Mouse (Mus musculus) CH12.LX (cell line): ENCODE results near the gene Mrpl39. TPM values are rescaled to one million over a fixed set of nuclear protein-coding genes. Genes with fewer than 3 reads are reported as not detected.

Experiments
- DNase-seq: peaks from one replicate; pipeline ENCODE4 v3.0.0-alpha.2; 2013; ENCODE audit errors: extremely low read depth
- H3K27ac ChIP-seq: 2 replicates; pipeline ENCODE4 v1.5.1; 2012; ENCODE audit warnings: low read depth, mild to moderate bottlenecking, control low read depth, moderate library complexity; ENCODE audit not compliant: insufficient read depth
- H3K27me3 ChIP-seq: replicated peaks from 2 replicates; pipeline ENCODE3; 2012; ENCODE audit warnings: inconsistent platforms
- H3K36me3 ChIP-seq, 2 experiments: replicated peaks in 1 of 2; 2 replicates each; pipeline versions ENCODE3 to v1.6.1; 2012; ENCODE audit warnings: inconsistent platforms in 1 of 2, low read length in 1 of 2, mild to moderate bottlenecking in 1 of 2, mixed read lengths in 1 of 2, moderate library complexity in 1 of 2; ENCODE audit not compliant: control insufficient read depth in 1 of 2, insufficient read depth in 1 of 2
- H3K4me1 ChIP-seq, 2 experiments: 2 replicates each; pipeline ENCODE4 v1.6.1; 2012; ENCODE audit warnings: inconsistent platforms in 1 of 2, moderate library complexity in 1 of 2; ENCODE audit not compliant: insufficient read depth in 2 of 2, control insufficient read depth in 1 of 2
- H3K4me2 ChIP-seq: 2 replicates; pipeline ENCODE4 v1.6.1; 2012; ENCODE audit warnings: low read depth, mild to moderate bottlenecking, control low read depth; ENCODE audit not compliant: poor library complexity, insufficient read depth, severe bottlenecking
- H3K4me3 ChIP-seq, 3 experiments: fragments of 150-350 bp in 1 of 3; sonication (generic) in 1 of 3; replicated peaks in 1 of 3; 2 replicates each; pipeline versions ENCODE3 to v1.5.1; 2011 to 2012; ENCODE audit warnings: low read depth in 2 of 3, low read length in 2 of 3, mild to moderate bottlenecking in 2 of 3, moderate library complexity in 2 of 3, control low read depth in 1 of 3, improper control_type of control experiment in 1 of 3, inconsistent platforms in 1 of 3, mixed read lengths in 1 of 3; ENCODE audit not compliant: poor library complexity in 1 of 3
- H3K79me2 ChIP-seq: replicated peaks from 2 replicates; pipeline ENCODE4 v1.6.1; 2012; ENCODE audit warnings: mild to moderate bottlenecking, moderate library complexity; ENCODE audit not compliant: control insufficient read depth, poor library complexity, insufficient read depth, severe bottlenecking; ENCODE audit errors: extremely low read depth
- H3K9ac ChIP-seq: 2 replicates; pipeline ENCODE4 v1.6.1; 2012; ENCODE audit warnings: low read depth, mild to moderate bottlenecking, control low read depth, moderate library complexity; ENCODE audit not compliant: insufficient read depth
- H3K9me3 ChIP-seq: replicated peaks from 2 replicates; pipeline ENCODE3; 2012; ENCODE audit warnings: low read length, inconsistent platforms, mixed read lengths
- BHLHE40 ChIP-seq: IDR thresholded peaks from 2 replicates; pipeline ENCODE4 v1.6.1; 2011; ENCODE audit warnings: mild to moderate bottlenecking, low read depth, low read length, improper control_type of control experiment
- CHD1 ChIP-seq: IDR thresholded peaks from 2 replicates; pipeline ENCODE4 v1.6.1; 2012; ENCODE audit warnings: low read depth, low read length, improper control_type of control experiment, inconsistent platforms
- CTCF ChIP-seq, 2 experiments: IDR thresholded peaks in 1 of 2; conservative IDR thresholded peaks in 1 of 2; 2 replicates each; pipeline ENCODE4 v1.5.1; 2011 to 2012; ENCODE audit warnings: low read depth in 2 of 2, low read length in 2 of 2, improper control_type of control experiment in 1 of 2, inconsistent platforms in 1 of 2, mild to moderate bottlenecking in 1 of 2, moderate library complexity in 1 of 2
- E2F4 ChIP-seq: IDR thresholded peaks from 2 replicates; pipeline ENCODE4 v1.6.1; 2011; ENCODE audit warnings: low read depth, low read length, improper control_type of control experiment; ENCODE audit not compliant: insufficient replicate concordance
- ELF1 ChIP-seq: IDR thresholded peaks from 2 replicates; pipeline ENCODE4 v1.6.1; 2014; ENCODE audit warnings: low read depth, mild to moderate bottlenecking, inconsistent platforms, low read length, improper control_type of control experiment
- EP300 ChIP-seq: IDR thresholded peaks from 2 replicates; pipeline ENCODE4 v1.6.1; 2011; ENCODE audit warnings: low read length, improper control_type of control experiment
- ETS1 ChIP-seq: conservative IDR thresholded peaks from 2 replicates; pipeline ENCODE4 v1.6.1; 2012; ENCODE audit warnings: low read depth, mild to moderate bottlenecking, inconsistent platforms, low read length, improper control_type of control experiment, moderate library complexity
- HCFC1 ChIP-seq: IDR thresholded peaks from 2 replicates; pipeline ENCODE4 v1.6.1; 2012; ENCODE audit warnings: low read depth, mild to moderate bottlenecking, inconsistent platforms, low read length, improper control_type of control experiment
- JUND ChIP-seq: conservative IDR thresholded peaks from 2 replicates; pipeline ENCODE4 v1.6.1; 2011; ENCODE audit warnings: low read depth, low read length, improper control_type of control experiment
- KAT2A ChIP-seq: IDR thresholded peaks from 2 replicates; pipeline ENCODE4 v1.6.1; 2012; ENCODE audit warnings: low read length, improper control_type of control experiment, inconsistent platforms; ENCODE audit not compliant: insufficient replicate concordance
- MAFK ChIP-seq: IDR thresholded peaks from 2 replicates; pipeline ENCODE4 v1.6.1; 2011; ENCODE audit warnings: low read length, improper control_type of control experiment; ENCODE audit not compliant: insufficient replicate concordance
- MAZ ChIP-seq: IDR thresholded peaks from 2 replicates; pipeline ENCODE4 v1.6.1; 2012; ENCODE audit warnings: low read depth, mild to moderate bottlenecking, inconsistent platforms, low read length, improper control_type of control experiment, moderate library complexity
- MEF2A ChIP-seq: IDR thresholded peaks from 2 replicates; pipeline ENCODE4 v1.6.1; 2014; ENCODE audit warnings: low read depth, mild to moderate bottlenecking, inconsistent platforms, low read length, improper control_type of control experiment, borderline replicate concordance
- MXI1 ChIP-seq: IDR thresholded peaks from 2 replicates; pipeline ENCODE4 v1.6.1; 2011; ENCODE audit warnings: mild to moderate bottlenecking, low read depth, low read length, improper control_type of control experiment
- MYC ChIP-seq: IDR thresholded peaks from 2 replicates; pipeline ENCODE4 v1.6.1; 2011; ENCODE audit warnings: low read depth, mild to moderate bottlenecking, improper control_type of control experiment, low read length
- NELFE ChIP-seq: IDR thresholded peaks from 2 replicates; pipeline ENCODE4 v1.6.1; 2011; ENCODE audit warnings: low read depth, low read length, improper control_type of control experiment
- POLR2A ChIP-seq: IDR thresholded peaks from 2 replicates; pipeline ENCODE4 v1.6.1; 2011; ENCODE audit warnings: low read depth, mild to moderate bottlenecking, improper control_type of control experiment, low read length
- RAD21 ChIP-seq: IDR thresholded peaks from 2 replicates; pipeline ENCODE4 v1.6.1; 2011; ENCODE audit warnings: low read depth, mild to moderate bottlenecking, low read length, improper control_type of control experiment, moderate library complexity
- RCOR1 ChIP-seq: conservative IDR thresholded peaks from 2 replicates; pipeline ENCODE4 v1.6.1; 2012; ENCODE audit warnings: low read depth, mild to moderate bottlenecking, inconsistent platforms, low read length, improper control_type of control experiment
- SIN3A ChIP-seq: IDR thresholded peaks from 2 replicates; pipeline ENCODE4 v1.6.1; 2012; ENCODE audit warnings: low read length, improper control_type of control experiment, inconsistent platforms
- SMC3 ChIP-seq: IDR thresholded peaks from 2 replicates; pipeline ENCODE4 v1.6.1; 2011; ENCODE audit warnings: low read depth, low read length, improper control_type of control experiment
- TCF12 ChIP-seq: IDR thresholded peaks from 2 replicates; pipeline ENCODE4 v1.6.1; 2014; ENCODE audit warnings: low read depth, mild to moderate bottlenecking, inconsistent platforms, low read length, improper control_type of control experiment
- UBTF ChIP-seq: IDR thresholded peaks from 2 replicates; pipeline ENCODE4 v1.6.1; 2012; ENCODE audit warnings: low read depth, mild to moderate bottlenecking, inconsistent platforms, low read length, improper control_type of control experiment, moderate library complexity
- ZKSCAN1 ChIP-seq: IDR thresholded peaks from 2 replicates; pipeline ENCODE4 v1.6.1; 2012; ENCODE audit warnings: low read depth, inconsistent platforms, low read length, improper control_type of control experiment, borderline replicate concordance
- ZNF384 ChIP-seq: IDR thresholded peaks from 2 replicates; pipeline ENCODE4 v1.6.1; 2012; ENCODE audit warnings: low read depth, low read length, improper control_type of control experiment, inconsistent platforms
- dilution Hi-C: fragments of 300-500 bp; cut with MboI; formaldehyde crosslinking; loops from 2 replicates; pipeline ENCODE4 v1.14.3; 2020; ENCODE audit warnings: low sequenced_read_pairs; ENCODE audit not compliant: extremely low pct_unique_long_range_greater_than_20kb, extremely low pct_ligation_motif_present
- in situ Hi-C: fragments of 300-500 bp; cut with MboI; formaldehyde crosslinking; loops from 3 replicates; pipeline ENCODE4 v1.14.3; 2019; ENCODE audit warnings: low sequenced_read_pairs, low pct_ligation_motif_present, low pct_unique_long_range_greater_than_20kb, mixed read lengths
- polyA plus RNA-seq: library from polyadenylated mRNA; unstranded; fragments of >175 nt; gene quantifications from 2 replicates; pipeline ENCODE4 v1.2.1, GENCODE M21; 2012; ENCODE audit warnings: low read depth; ENCODE audit not compliant: insufficient read length
- total RNA-seq, 2 experiments: library from RNA; depleted of rRNA; stranded (reverse); fragments of 300-350 nt in 1 of 2; fragments of >200 nt in 1 of 2; gene quantifications; 2 replicates each; pipeline ENCODE4 v1.2.3; 2012 to 2014

Gene Mrpl39
- total and polyA plus RNA-seq, 3 experiments = 102 to 123 (median 110) TPM

- DNase-seq = no peak
- dilution Hi-C loops = no loop called here
- H3K9me3 ChIP-seq = no peaks in the 10 kb centered on the region
- no peak overlapping the region for H3K4me3 ChIP-seq
- TF ChIP-seq HCFC1 = no peak
- no peak for TF ChIP-seq MAFK
- no peak for TF ChIP-seq BHLHE40
- no peak for TF ChIP-seq MXI1
- TF ChIP-seq MYC = no peak
- TF ChIP-seq MEF2A = no peak
- no peak for TF ChIP-seq TCF12
- TF ChIP-seq JUND = no peak
- TF ChIP-seq RCOR1 = no peak
- TF ChIP-seq ELF1 = no peak
- no peak for TF ChIP-seq POLR2A
- in situ Hi-C loops = no loop called here
- H3K27me3 ChIP-seq = no peaks in the 10 kb centered on the region
- no peak overlapping the region for H3K4me2 ChIP-seq
- no peaks in the 10 kb centered on the region for H3K79me2 ChIP-seq
- H3K4me1 ChIP-seq = peaks cover 3 to 14% of the 10 kb centered on the region in 2 experiments; a peak in 3 of 4 replicates
- no peak overlapping the region for H3K9ac ChIP-seq
- no peak overlapping the region for H3K27ac ChIP-seq
- H3K36me3 ChIP-seq = peaks cover 0 to 2% of the 10 kb centered on the region in 2 experiments
Measured at GRCm38 (mm10) chr16:84778861-84779630, 43.5 kb upstream of the Mrpl39 start.

GRCm38 (mm10) chr16:84778431-84778830 lies 42.9 kb upstream of the Mrpl39 start:
- in situ Hi-C loops = no loop called here
- dilution Hi-C loops = no loop called here
- Histone ChIP-seq H3K9ac (no peak overlapping the region), H3K4me3 (no peak overlapping the region), H3K9me3 (no peaks in the 10 kb centered on the region), H3K79me2 (no peaks in the 10 kb centered on the region), H3K36me3 (peaks cover 0 to 2% of the 10 kb centered on the region in 2 experiments), H3K27ac (no peak overlapping the region), H3K4me1 (peaks cover 3 to 8% of the 10 kb centered on the region in 2 experiments; a peak in 3 of 4 replicates), H3K27me3 (no peaks in the 10 kb centered on the region), H3K4me2 (no peak overlapping the region)
- TF ChIP-seq E2F4 (no peak), NELFE (no peak), ETS1 (no peak), HCFC1 (no peak), MXI1 (no peak), KAT2A (no peak), RAD21 (no peak), UBTF (no peak), ZNF384 (no peak), MAZ (no peak), CHD1 (no peak), SIN3A (no peak), EP300 (no peak), SMC3 (no peak), POLR2A (no peak), JUND (no peak), ZKSCAN1 (no peak), CTCF (conservative IDR thresholded peaks at IDR 0.05 in 1 of 2, IDR thresholded peaks at IDR 0.05 in 1 of 2; ENCODE audit: low read depth in 2 of 2, low read length in 2 of 2) (no peak), RCOR1 (no peak)
- DNase-seq = no peak
